Mouse (Mus musculus): Measurements from ENCODE around the gene Cox4i2.

Gene Cox4i2

DNA sequence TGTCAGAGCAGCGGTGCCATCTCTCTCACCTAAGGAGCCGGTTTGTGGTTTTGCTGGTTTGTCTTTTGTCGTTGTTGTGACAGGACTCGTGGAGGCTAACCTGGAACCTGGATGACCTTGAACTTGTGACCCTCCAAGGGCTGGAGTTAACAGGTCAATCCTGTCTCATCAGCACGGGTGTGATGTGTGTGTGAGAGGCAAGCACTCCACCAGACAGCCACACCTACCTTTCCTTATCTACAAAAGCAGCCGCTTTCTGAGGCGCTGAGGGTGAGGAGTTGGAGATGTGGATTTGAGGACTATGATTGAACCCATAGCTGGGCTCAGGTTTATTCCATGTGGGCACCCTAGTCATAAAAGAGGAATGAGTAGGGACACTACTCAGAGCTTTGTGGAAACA, 15.7 kb downstream of the Cox4i2 start:
- no peak for DNase-seq (ENCODE audit: low spot score)

DNA sequence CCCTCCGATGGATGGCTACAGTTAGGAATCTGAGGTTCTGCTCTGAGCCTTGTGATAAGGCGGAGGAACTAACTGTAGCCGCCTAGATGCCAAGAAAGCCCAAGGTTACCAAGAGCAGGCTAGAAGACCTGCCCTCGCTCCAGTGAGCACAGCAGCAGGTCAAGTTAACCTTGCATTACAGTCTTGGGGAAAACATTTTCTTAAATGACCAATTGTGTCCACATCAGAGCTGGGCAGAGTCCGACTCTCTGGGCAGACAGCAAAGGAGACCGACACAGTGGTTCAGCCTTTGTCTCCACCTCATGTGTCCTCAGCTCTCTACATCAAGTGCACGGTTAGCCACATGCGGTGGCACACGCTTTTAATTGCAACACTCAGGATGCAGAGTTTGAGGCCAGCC, 17.6 kb downstream of the Cox4i2 start:
- DNase-seq (ENCODE audit: low spot score), result no peak

DNA sequence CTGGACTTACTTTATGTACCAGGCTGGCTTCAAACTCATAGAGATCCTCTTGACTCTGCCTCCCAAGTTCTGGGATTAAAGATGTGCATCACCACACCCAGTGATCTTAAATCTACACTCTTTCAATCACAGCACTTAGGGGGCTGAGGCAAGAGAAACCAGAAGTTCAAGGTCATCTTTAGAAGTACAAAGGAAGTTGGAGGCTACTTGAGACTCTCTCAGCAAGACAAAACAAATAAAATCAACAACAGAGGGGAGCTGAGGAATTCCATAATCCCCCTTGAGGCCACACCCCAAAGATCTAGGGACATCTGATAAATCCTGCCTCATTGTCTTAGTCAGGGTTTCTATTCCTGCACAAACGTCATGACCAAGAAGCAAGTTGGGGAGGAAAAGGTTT, 18.3 kb downstream of the Cox4i2 start:
- DNase-seq (ENCODE audit: low spot score), result no peak

DNA sequence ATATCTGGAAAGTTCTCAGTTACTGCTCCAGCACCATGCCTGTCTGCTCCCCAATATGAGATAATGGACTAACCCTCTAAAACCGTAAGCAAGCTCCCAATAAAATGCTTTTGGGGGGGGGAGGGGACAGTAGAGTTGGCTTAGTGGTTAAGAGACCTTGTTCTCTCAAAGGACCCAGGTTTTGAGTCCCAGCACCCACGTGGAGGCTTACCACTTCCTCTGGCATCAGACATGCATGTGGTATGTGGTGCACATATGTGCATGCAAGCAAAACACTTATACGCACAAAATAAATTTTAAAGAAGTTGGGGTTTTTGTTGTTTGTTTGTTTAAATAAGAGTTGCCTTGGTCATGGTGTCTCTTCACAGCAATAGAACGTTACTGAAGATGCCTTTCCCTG, 21.4 kb downstream of the Cox4i2 start:
- DNase-seq (ENCODE audit: low spot score), result no peak

GRCm38 (mm10) chr2:152776019-152776418, 22.0 kb downstream of the Cox4i2 start:
- DNase-seq (ENCODE audit: low spot score), result no peak

DNA sequence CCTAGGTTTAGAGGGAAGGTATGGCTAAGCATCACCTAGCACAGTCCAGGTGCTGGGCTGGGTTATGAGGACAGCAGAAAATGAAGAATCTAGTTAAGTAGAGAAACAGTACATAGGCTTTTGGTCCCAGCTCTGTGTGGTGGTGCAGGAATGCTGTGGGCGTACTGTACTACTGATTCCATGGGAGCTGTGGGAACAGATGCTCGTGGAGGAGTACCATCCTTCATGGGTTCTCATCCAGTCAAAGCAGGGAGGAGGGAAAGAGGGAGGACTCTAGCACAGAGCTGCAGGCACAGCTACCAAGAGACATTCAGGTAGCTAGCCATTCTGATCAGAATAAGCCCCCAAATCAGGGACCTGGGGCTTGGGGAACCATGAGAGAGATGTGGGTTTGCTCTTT, 22.5 kb downstream of the Cox4i2 start:
- peak; percentile 78 for DNase-seq (ENCODE audit: low spot score)

DNA sequence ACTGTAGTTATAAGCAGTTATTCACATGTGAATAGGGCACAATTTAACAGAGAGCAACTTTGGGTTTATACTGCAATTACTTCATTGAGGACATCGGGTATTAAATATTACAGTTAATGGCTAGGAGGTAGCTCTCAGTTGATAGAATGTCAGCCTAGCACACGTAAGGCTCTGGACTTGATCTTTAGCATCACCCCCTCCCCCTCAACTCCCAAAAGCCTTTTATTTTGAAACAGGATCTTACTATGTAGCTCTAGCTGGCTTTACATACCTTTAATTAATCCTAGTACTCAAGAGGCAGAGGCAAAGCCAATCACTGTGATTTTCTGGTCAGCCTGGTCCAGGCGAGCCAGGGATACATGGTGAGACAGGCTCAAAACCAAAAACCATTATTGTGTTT, 23.1 kb downstream of the Cox4i2 start:
- DNase-seq (ENCODE audit: low spot score), result no peak

DNA sequence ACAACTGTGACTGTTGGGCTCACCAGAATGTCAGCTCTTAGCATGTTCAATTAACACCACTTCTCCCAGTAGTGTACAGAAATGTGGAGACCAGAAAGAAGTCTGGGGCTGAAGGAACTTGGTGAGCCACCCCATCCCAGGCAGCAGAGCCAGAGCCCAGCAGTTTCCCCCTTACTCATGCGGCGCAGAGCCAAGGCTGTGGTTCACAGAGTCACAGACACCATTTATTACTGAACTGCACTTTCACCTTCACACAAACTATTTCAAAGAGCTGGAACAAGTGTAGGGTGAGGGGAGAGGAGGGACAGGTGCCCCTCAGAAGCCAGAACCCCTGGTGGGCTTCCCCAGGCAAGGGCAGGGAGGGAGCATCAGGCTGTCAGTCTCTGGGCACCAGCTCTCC, 26.5 kb downstream of the Cox4i2 start:
- no peak for DNase-seq (ENCODE audit: low spot score)

DNA sequence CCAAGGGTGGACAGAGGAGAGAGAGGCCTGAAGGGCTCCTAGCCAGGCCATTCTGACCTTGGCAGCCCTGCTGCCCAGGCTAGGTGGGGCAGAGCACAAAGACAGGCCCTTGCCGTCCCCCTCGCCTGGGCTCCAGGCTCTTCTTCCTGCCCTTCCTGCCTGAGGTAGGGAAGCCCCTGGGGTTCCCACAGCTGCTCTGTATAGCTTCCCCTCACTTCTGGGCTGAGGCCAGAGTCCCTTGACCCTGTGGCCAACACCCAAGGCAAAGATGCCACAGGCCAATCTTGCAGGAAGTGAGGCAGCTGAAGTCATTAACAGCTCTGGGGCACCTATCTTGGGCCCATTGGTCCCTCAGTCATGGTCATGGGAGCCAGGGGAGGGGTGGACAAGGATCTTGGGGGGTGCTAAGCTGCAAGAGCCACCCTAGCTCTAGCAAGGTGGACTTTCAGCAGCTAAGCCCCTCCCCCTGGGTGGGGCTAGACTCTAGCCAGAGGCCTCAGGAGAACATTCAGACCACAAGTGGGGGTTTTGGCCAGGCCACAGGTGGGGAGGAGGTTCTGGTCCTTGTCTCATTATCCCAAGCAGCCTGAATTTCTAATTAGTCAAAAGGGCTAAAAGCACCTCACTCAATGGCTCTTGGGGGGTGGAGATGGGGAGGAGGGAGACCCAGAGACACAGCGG, 27.2 kb downstream of the Cox4i2 start:
- no peak for DNase-seq (ENCODE audit: low spot score)

- no peak for DNase-seq (ENCODE audit: low spot score)
Observed at GRCm38 (mm10) chr2:152782656-152783055, 28.7 kb downstream of the Cox4i2 start.

DNA sequence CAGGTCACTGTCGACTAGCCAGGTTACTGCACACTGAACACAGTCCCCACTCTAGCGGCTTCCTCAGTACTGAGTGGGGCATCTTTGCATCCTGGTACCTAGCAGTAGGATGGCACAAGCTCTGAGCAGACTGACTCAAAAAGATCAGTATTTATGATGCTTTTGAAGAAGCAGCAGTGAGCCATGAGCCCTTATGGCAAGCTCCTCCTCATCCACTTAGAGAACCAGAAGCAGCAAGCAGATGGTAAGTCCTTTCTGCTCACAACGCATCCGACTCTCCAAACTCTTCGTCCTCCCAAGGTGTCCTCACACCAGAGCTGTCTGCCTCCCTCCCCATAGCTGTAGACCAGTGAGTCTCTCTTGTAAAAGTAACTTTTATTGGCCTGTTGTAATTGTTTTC, 29.3 kb downstream of the Cox4i2 start:
- no peak for DNase-seq (ENCODE audit: low spot score)

DNA sequence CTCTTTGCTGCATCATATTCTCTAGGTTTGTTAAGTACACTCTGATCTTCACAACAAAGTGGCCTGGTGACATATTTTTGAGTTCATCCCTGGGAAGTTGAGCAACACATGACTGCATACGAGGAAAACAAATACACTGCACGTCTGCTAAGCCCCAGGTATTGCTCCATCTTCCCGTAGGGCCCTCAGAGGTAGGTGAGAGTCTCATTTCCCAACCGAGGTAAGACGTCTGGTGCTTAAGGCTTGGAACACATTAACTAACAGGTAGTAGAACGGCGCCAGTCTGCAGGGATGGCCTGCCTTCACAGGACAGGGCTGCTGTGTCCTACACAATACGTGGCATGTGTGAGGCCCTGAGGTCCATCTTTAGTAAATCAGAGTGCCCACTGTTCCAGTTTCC, 30.7 kb downstream of the Cox4i2 start:
- no peak for DNase-seq (ENCODE audit: low spot score)

DNA sequence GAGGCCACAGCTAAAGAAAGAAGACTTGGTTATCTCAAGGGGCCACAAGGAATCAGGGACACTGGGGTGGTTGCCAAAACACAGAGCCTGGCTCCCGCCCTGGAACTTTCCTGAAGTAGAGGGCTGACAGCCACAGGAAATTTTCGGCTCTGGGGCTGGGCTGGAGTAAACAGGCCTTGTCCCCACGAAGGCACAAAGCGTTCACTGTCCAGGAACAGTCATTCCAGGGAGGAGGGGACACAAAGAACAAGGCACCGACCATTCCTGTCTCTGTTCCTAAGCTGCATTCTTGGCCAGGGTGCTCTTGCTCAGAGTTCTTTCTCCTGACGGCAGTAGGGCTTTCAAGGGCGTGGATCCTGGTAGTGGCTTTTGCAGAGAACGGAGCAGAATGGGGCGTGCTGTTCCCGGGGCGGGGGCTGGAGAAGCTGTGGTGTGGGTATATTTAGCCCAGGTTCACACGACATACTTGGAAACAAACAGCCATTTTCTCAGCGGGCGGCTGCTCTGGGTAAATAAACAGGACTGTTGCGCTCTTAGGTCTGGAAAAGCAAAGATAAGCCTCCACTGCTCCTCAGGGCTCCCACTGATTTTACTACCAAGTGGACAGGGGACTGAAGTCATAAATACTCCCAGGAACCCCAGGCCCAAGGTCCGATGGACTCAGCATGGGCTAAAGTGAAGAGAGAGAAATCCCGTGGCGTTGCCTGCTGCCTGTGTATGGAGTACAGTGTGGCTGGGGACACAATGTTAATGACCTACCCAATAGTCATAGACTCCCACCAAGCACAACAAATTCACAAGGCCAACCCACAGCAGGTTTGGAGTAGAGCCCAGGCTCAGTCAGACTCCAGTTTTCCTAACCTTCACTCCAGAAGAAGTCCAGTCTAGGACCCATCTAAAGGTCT, 31.7 kb downstream of the Cox4i2 start:
- DNase-seq (ENCODE audit: low spot score), result peak; percentile 69

DNA sequence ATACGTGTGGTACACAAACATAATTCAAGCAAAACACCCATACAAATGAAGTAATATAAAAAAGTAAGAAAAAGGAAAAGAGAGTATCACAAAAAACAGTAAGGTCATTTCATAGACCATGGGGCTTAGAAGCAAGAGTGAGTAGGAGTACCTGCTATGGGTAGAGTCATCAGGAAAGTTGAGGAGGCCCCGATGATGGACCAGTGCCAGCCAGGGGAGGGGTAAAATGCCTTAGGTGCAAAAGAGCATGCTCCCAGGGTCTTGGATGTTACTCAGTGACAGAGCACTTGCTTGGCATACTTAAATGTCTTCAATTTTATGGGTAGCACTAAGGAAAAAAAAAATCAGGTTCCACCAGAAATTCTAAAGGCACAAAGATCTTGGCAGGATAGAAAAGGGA, 33.2 kb downstream of the Cox4i2 start:
- DNase-seq (ENCODE audit: low spot score), result no peak

DNA sequence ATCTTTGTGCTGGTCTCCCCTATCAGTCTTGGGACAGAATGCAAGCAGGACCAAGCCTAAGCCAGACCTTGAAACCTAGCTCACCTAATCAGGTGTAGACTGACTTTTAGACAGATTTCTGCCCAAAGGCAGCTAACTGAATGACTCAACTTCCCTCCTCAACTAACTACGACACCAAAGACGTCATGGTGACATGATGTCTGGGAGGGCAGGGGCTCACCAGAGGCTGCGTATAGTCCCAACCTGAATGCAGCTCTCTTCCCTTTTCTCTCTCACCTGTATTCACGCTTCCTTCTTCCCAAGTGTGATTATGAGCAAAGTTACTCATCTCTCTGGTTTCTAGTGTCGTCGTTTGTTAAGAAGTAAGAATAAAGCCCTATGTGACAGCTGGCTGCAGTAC, 33.6 kb downstream of the Cox4i2 start:
- no peak for DNase-seq (ENCODE audit: low spot score)

GRCm38 (mm10) chr2:152788892-152789421, 35.0 kb downstream of the Cox4i2 start:
- DNase-seq (ENCODE audit: low spot score), result no peak

DNA sequence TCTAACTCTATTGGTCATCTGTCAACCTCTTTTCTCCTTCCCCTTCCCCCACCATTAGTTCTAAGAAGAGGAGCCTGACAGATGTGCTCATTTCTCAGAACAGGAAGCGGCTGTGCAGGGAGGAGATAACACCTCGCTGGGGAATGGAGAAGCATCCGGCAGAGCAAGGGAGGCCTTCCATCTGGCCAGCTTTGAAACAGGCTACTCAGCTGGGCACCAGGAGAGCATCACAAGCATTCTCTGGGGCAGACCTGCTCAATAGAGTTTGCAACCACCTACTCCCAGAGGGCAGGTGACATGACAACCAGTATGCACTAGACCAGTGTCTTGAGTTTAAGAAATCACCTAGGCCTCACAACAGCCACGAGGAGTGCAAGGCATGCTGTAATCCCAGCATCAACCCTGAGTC, 35.6 kb downstream of the Cox4i2 start:
- DNase-seq (ENCODE audit: low spot score), result no peak

- DNase-seq (ENCODE audit: low spot score), result no peak
Observed at GRCm38 (mm10) chr2:152792461-152792860, 38.5 kb downstream of the Cox4i2 start.

DNA sequence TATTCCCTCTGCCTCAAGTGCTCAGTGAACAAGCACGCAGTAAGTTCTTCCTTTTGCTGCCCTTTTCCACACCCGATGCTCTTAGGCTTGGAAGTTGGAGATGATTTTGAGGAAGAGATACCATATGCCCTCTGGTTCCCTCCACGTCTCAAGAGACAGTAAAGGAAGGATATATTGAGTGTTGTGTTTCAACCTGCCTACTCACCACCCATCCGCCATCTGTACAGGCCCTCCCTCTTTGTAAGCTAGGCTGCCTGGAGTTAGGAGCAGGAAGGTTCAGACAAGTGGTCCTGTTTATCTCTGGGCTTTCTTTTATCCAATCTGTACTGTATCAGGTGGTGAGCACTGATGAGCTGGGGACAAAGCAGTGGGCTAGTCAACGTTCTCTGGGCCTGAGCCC, 39.4 kb downstream of the Cox4i2 start:
- no peak for DNase-seq (ENCODE audit: low spot score)

- no peak for DNase-seq (ENCODE audit: low spot score)
Observed at GRCm38 (mm10) chr2:152794281-152794827, 40.4 kb downstream of the Cox4i2 start.

DNA sequence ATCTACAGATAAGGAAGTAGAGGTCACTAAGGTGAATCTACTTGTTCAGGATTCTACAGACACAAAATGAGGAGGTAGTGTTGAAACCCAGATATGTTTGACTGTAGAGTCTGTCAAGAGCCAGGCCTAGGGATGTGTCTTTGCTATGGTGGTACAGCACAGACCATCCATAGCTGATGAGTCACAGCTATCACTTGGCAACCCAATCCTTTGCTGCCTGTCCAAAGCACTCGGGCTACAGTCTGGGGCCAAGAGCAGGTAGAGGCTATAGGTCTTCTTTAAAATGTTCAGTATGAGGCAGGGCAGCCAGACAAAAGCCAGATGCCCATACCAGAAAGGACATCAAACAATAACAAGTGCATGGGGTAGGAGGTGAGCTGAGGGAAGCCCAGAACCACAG, 43.6 kb downstream of the Cox4i2 start:
- no peak for DNase-seq (ENCODE audit: low spot score)

DNA sequence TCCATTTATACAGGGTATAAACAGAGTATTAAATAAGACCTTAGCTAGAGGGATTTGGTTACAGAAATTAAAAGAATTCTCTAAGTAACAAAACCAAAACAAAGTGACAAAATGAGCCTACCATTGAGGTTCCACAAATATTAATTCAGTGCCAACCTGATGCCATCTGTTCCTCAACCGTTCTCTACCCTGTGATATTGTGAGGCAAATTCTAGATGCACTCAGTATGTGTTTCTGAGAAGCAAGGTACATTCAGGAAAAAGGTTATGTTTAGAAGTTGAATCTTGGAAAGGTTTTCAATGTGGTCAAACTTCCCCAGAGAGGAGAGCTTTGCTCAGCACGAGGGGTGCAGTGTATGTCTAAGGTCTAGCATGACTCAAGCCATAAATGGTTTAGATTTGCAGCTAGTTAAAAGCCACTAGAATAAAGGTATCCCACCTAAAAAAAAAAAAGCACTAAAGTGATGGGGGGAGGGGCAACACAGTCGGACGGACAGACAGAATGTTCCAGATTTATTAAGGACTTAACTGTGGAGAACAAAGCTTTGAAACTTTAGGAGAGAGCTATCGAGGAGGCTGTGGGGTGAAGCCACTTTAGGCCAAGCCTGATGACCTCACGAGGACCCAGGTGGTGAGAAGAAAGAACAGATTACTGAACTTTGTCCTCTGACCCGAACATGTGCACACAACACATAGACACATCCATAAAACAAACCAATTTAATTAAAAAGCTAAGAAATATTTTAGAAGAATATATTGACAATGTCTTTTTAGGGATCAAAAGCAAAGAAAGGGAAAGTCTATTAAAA, 46.2 kb downstream of the Cox4i2 start:
- DNase-seq (ENCODE audit: low spot score), result no peak
